Mouse (Mus musculus): ENCODE data around the gene Osbpl11. TPM values are rescaled to one million over a fixed set of nuclear protein-coding genes. Genes with fewer than 3 reads are reported as not detected.

Gene Osbpl11
- polyA plus RNA-seq (2014; fragmentation: Illumina TruSeq; extraction: RNeasy Lipid Tissue Mini Kit (QIAGEN cat#74804); ENCODE audit: low read depth, low replicate concordance), result 24.6 TPM

GRCm38 (mm10) chr16:33184901-33185260 lies at the start of gene Osbpl11:
Osbpl11 (plus strand) TSS chr16:33185071.

GRCm38 (mm10) chr16:33251194-33252051 lies 66.6 kb downstream of the Osbpl11 start, which contains the start of gene Snx4:
Snx4 (plus strand) TSS chr16:33251442.

Other genes starting within 250 kb of the Osbpl11 start
- 5.7 TPM for gene Iqcg, start 128.9 kb upstream of the Osbpl11 start, polyA plus RNA-seq (2014; fragmentation: Illumina TruSeq; extraction: RNeasy Lipid Tissue Mini Kit (QIAGEN cat#74804); ENCODE audit: low read depth, low replicate concordance)
- gene Rpl35a, start 128.6 kb upstream of the Osbpl11 start, polyA plus RNA-seq (2014; fragmentation: Illumina TruSeq; extraction: RNeasy Lipid Tissue Mini Kit (QIAGEN cat#74804); ENCODE audit: low read depth, low replicate concordance), result 1,042 TPM
- gene Lmln, start 122.5 kb upstream of the Osbpl11 start, polyA plus RNA-seq (2014; fragmentation: Illumina TruSeq; extraction: RNeasy Lipid Tissue Mini Kit (QIAGEN cat#74804); ENCODE audit: low read depth, low replicate concordance), result 3.0 TPM
- gene Snx4, start 66.4 kb downstream of the Osbpl11 start, polyA plus RNA-seq (2014; fragmentation: Illumina TruSeq; extraction: RNeasy Lipid Tissue Mini Kit (QIAGEN cat#74804); ENCODE audit: low read depth, low replicate concordance), result 41.2 TPM
- 16.0 TPM for gene Zfp148, start 195.8 kb downstream of the Osbpl11 start, polyA plus RNA-seq (2014; fragmentation: Illumina TruSeq; extraction: RNeasy Lipid Tissue Mini Kit (QIAGEN cat#74804); ENCODE audit: low read depth, low replicate concordance)